Comparison of ENCODE assay signal across 11 mouse cellular contexts in genomic region chr10:39426833-39427490, GRCm38 (mm10). TPM values are rescaled to one million over a fixed set of nuclear protein-coding genes. Genes with fewer than 3 reads are reported as not detected.
DNase-seq lines count a peak whose midpoint lies in the region; ATAC-seq lines count a peak whose summit lies in the region.
"Had no signal": no experiment of that assay in that cellular context is flagged by ENCODE, and none has a peak within 500 bp of the region (broad histone marks: within the 10 kb centered on the region; RNA-seq: fewer than 3 reads in every experiment).

No protein-coding gene starts in this region.

- H3K36me3 ChIP-seq in neural tube, embryonic 11.5 days (ENCODE audit: control insufficient read depth, insufficient read depth, low read length) = no peaks in the 10 kb centered on the region

- H3K27me3 ChIP-seq in neural tube, embryonic 11.5 days (ENCODE audit: control insufficient read depth, insufficient read depth, low read length) = no peaks in the 10 kb centered on the region

- H3K9ac ChIP-seq in neural tube, embryonic 11.5 days (ENCODE audit: low read length) = no peak overlapping the region

- H3K4me2 ChIP-seq in neural tube, embryonic 11.5 days (ENCODE audit: low read depth) = no peak overlapping the region

- ATAC-seq in cerebellum, adult (ENCODE audit: insufficient number of reproducible peaks, low FRiP score, low TSS enrichment) = peak; percentile 53; the same call in 1 of the 2 replicates
- ATAC-seq in neural tube, embryonic 11.5 days (ENCODE audit: insufficient read depth, low FRiP score, low TSS enrichment) = peak; percentile 82

- DNase-seq in cerebellum, postnatal 36 days = no peak
- DNase-seq in neural tube, embryonic 11.5 days (ENCODE audit: low spot score) = peak; percentile 58
- no peak for DNase-seq in neural tube, embryonic 10.5 days (ENCODE audit: extremely low spot score, low spot score)
- peak; percentile 59 for DNase-seq in layer of hippocampus, adult 9-11 months
- DNase-seq in retina, postnatal 1 day = peak; percentile 77
- no peak for DNase-seq in right cerebral cortex, postnatal 14 days
- no peak for DNase-seq in frontal cortex, postnatal 25 days (ENCODE audit: low spot score in 2 of 2)
- DNase-seq: adrenal gland, postnatal 10 days; gastrocnemius, adult 2 months; kidney, postnatal 14 days had no signal

- no peak overlapping the region for H3K4me3 ChIP-seq in neural tube, embryonic 11.5 days (ENCODE audit: low read depth, low read length)
- H3K4me3 ChIP-seq: gastrocnemius, adult 2 months had no signal

- H3K9me3 ChIP-seq in neural tube, embryonic 11.5 days (ENCODE audit: control insufficient read depth, low read length) = no peaks in the 10 kb centered on the region

- 25% methylated on average over 5 of the region's 5 CpGs for WGBS in neural tube, embryonic 11.5 days

- H3K27ac ChIP-seq in neural tube, embryonic 11.5 days (ENCODE audit: low read depth, low read length) = peak overlapping the region; percentile 40; the same call in 1 of the 2 replicates
- H3K27ac ChIP-seq: gastrocnemius, adult 2 months had no signal

- H3K4me1 ChIP-seq in neural tube, embryonic 11.5 days (ENCODE audit: control insufficient read depth, insufficient read depth, low read length) = peaks cover 24% of the 10 kb centered on the region

RNA-seq across cellular contexts. Expression of gene Fyn, which starts 58.3 kb away (rescaled TPM):
- polyA plus RNA-seq in neural tube, embryonic 11.5 days (2014; fragmentation: Nextera tagmentation; extraction: Ambion mirVana) = 61.7 and 66.0 TPM in 2 replicates

Comparison
In these comparisons a context has a peak if more than half of its experiments do, and no peak if none do; other contexts are left out.
1. DNase-seq: peak in neural tube, embryonic 11.5 days (single experiment), layer of hippocampus, adult 9-11 months (single experiment) and retina, postnatal 1 day (single experiment); none in cerebellum, postnatal 36 days (0 of 2), neural tube, embryonic 10.5 days (single experiment), right cerebral cortex, postnatal 14 days (single experiment) and frontal cortex, postnatal 25 days (0 of 2).